Mouse (Mus musculus) myocyte (in vitro differentiated cells): ENCODE measurements around the gene Lrrc38. TPM values are rescaled to one million over a fixed set of nuclear protein-coding genes. Genes with fewer than 3 reads are reported as not detected.

ENCODE experiments used
- H3K27me3 ChIP-seq: one replicate; pipeline ENCODE4 v1.6.1; 2011; ENCODE audit not compliant: control insufficient read depth, insufficient read depth, insufficient read length
- H3K36me3 ChIP-seq: one replicate; pipeline ENCODE4 v1.6.1; 2011; ENCODE audit not compliant: control insufficient read depth, insufficient read depth
- H3K4me2 ChIP-seq: one replicate; pipeline ENCODE4 v1.6.1; 2011; ENCODE audit warnings: low read depth, control low read depth
- H3K4me3 ChIP-seq: one replicate; pipeline ENCODE4 v1.5.1; 2011; ENCODE audit warnings: mild to moderate bottlenecking, control low read depth, moderate library complexity
- H3K79me2 ChIP-seq: one replicate; pipeline ENCODE4 v1.6.1; 2011; ENCODE audit not compliant: control insufficient read depth, insufficient read depth
- H3ac ChIP-seq: one replicate; pipeline ENCODE4 v1.6.1; 2011; ENCODE audit not compliant: control insufficient read depth, insufficient read length
- CEBPB ChIP-seq: IDR thresholded peaks from 2 replicates; pipeline ENCODE4 v1.6.1; 2011; ENCODE audit warnings: mild to moderate bottlenecking, moderate library complexity; ENCODE audit not compliant: poor library complexity, insufficient read depth, severe bottlenecking
- E2F4 ChIP-seq: IDR thresholded peaks from one replicate; pipeline ENCODE4 v1.6.1; 2011; ENCODE audit warnings: mild to moderate bottlenecking, control low read depth, moderate library complexity; ENCODE audit not compliant: insufficient read depth
- MAX ChIP-seq: IDR thresholded peaks from one replicate; pipeline ENCODE4 v1.6.1; 2011; ENCODE audit warnings: low read depth, mild to moderate bottlenecking, control low read depth
- MYOD1 ChIP-seq, 3 experiments: IDR thresholded peaks; one replicate each; pipeline ENCODE4 v1.6.1; 2011; ENCODE audit warnings: control low read depth in 2 of 3, low read depth in 2 of 3, mild to moderate bottlenecking in 2 of 3, moderate library complexity in 1 of 3; ENCODE audit not compliant: insufficient read length in 2 of 3, control insufficient read depth in 1 of 3
- MYOG ChIP-seq, 3 experiments: IDR thresholded peaks; one replicate each; pipeline ENCODE4 v1.6.1; 2011; ENCODE audit warnings: control low read depth in 2 of 3, low read depth in 2 of 3, mild to moderate bottlenecking in 2 of 3; ENCODE audit not compliant: insufficient read length in 2 of 3, control insufficient read depth in 1 of 3, insufficient read depth in 1 of 3
- POLR2A ChIP-seq: IDR thresholded peaks from one replicate; pipeline ENCODE4 v1.6.1; 2011; ENCODE audit warnings: low read depth, mild to moderate bottlenecking, control low read depth, moderate library complexity; ENCODE audit not compliant: insufficient read length
- POLR2AphosphoS2 ChIP-seq: IDR thresholded peaks from one replicate; pipeline ENCODE4 v1.6.1; 2011; ENCODE audit warnings: low read depth, control low read depth; ENCODE audit not compliant: insufficient read length
- REST ChIP-seq: IDR thresholded peaks from one replicate; pipeline ENCODE4 v1.6.1; 2011; ENCODE audit warnings: mild to moderate bottlenecking, control low read depth, moderate library complexity; ENCODE audit not compliant: insufficient read depth, insufficient read length
- SRF ChIP-seq: IDR thresholded peaks from one replicate; pipeline ENCODE4 v1.6.1; 2011; ENCODE audit warnings: low read depth; ENCODE audit not compliant: control insufficient read depth, insufficient read length
- TCF12 ChIP-seq: IDR thresholded peaks from one replicate; pipeline ENCODE4 v1.6.1; 2011; ENCODE audit warnings: mild to moderate bottlenecking, control low read depth; ENCODE audit not compliant: poor library complexity, insufficient read depth, severe bottlenecking
- TCF3 ChIP-seq: IDR thresholded peaks from one replicate; pipeline ENCODE4 v1.6.1; 2011; ENCODE audit warnings: low read depth, control low read depth; ENCODE audit not compliant: insufficient read length
- USF1 ChIP-seq: IDR thresholded peaks from one replicate; pipeline ENCODE4 v1.6.1; 2011; ENCODE audit warnings: low read depth, mild to moderate bottlenecking, control low read depth, moderate library complexity
- polyA plus RNA-seq: library from polyadenylated mRNA; unstranded; fragments of >200 nt; fragmentation: generic; extraction: Trizol; gene quantifications from one replicate; pipeline ENCODE4 v1.2.1, GENCODE M21; 2012; ENCODE audit warnings: missing spikeins

Gene Lrrc38
- polyA plus RNA-seq, 1 experiment, result not detected

DNA sequence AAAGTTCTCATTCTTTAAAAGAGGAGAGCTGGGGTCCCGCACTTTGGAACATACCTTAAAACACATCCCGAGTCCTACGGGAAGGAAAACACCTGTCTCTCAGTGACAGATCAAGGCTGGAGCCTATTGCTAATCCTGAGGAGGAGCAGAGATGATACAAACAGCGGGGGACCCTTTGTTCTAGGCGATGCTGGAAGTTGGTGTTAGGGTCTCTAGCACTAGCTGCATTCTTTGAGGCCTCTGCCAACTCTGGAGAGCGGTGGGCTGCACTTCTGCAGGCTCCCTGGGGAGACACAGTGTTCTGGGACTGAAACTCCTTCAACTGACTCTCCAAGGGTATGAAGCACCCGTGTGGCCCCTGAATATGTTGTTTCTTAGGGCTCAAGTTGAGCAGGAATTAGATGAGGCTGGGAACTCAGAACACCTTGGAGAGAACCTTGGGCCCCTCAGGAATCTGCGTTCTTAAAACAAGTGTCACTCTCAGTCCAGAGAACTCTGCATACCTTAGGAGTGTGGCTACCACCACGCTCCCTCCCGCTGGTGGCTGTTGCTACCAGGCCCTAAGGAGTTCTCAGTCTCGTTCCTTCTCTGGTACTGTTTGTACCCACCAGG, 47.2 kb upstream of the Lrrc38 start:
- H3K27me3 ChIP-seq, result no peaks in the 10 kb centered on the region
- peaks cover 15% of the 10 kb centered on the region for H3K79me2 ChIP-seq
- TF ChIP-seq REST (no peak), TCF12 (no peak), POLR2A (no peak), E2F4 (no peak), MYOD1 (IDR thresholded peaks at IDR 0.05; ENCODE audit: control insufficient read depth in 1 of 3, insufficient read length in 2 of 3, low read depth in 2 of 3) (no peak), MAX (no peak), TCF3 (no peak), MYOG (IDR thresholded peaks at IDR 0.05; ENCODE audit: control insufficient read depth in 1 of 3, insufficient read depth in 1 of 3, insufficient read length in 2 of 3, low read depth in 2 of 3) (no peak), USF1 (no peak), SRF (no peak), CEBPB (no peak), POLR2AphosphoS2 (no peak)
- no peak overlapping the region for H3ac ChIP-seq
- no peak overlapping the region for H3K4me3 ChIP-seq
- H3K36me3 ChIP-seq, result no peaks in the 10 kb centered on the region
- no peak overlapping the region for H3K4me2 ChIP-seq

- TF ChIP-seq POLR2A, result no peak
- no peak for TF ChIP-seq TCF12
- no peak for TF ChIP-seq SRF
- no peak for TF ChIP-seq E2F4
- TF ChIP-seq TCF3, result no peak
- no peak for TF ChIP-seq USF1
- no peak for TF ChIP-seq MYOG (IDR thresholded peaks at IDR 0.05; ENCODE audit: control insufficient read depth in 1 of 3, insufficient read depth in 1 of 3, insufficient read length in 2 of 3, low read depth in 2 of 3)
- no peak for TF ChIP-seq MYOD1 (IDR thresholded peaks at IDR 0.05; ENCODE audit: control insufficient read depth in 1 of 3, insufficient read length in 2 of 3, low read depth in 2 of 3)
- TF ChIP-seq MAX, result no peak
- no peak for TF ChIP-seq REST
- no peak for TF ChIP-seq POLR2AphosphoS2
- no peak for TF ChIP-seq CEBPB
- no peak overlapping the region for H3K4me2 ChIP-seq
- no peak overlapping the region for H3K4me3 ChIP-seq
- H3ac ChIP-seq, result no peak overlapping the region
- no peaks in the 10 kb centered on the region for H3K27me3 ChIP-seq
- H3K36me3 ChIP-seq, result no peaks in the 10 kb centered on the region
- no peaks in the 10 kb centered on the region for H3K79me2 ChIP-seq
Measured at GRCm38 (mm10) chr4:143305031-143305430, 44.5 kb upstream of the Lrrc38 start.

- Histone ChIP-seq H3K79me2 (no peaks in the 10 kb centered on the region), H3ac (no peak overlapping the region), H3K4me3 (no peak overlapping the region), H3K27me3 (no peaks in the 10 kb centered on the region), H3K36me3 (no peaks in the 10 kb centered on the region), H3K4me2 (no peak overlapping the region)
- TF ChIP-seq CEBPB (no peak), SRF (no peak), TCF3 (no peak), USF1 (no peak), MYOD1 (IDR thresholded peaks at IDR 0.05; ENCODE audit: control insufficient read depth in 1 of 3, insufficient read length in 2 of 3, low read depth in 2 of 3) (no peak), POLR2A (no peak), MAX (no peak), TCF12 (no peak), REST (no peak), E2F4 (no peak), MYOG (IDR thresholded peaks at IDR 0.05; ENCODE audit: control insufficient read depth in 1 of 3, insufficient read depth in 1 of 3, insufficient read length in 2 of 3, low read depth in 2 of 3) (no peak)
Measured at GRCm38 (mm10) chr4:143305987-143306772, 43.4 kb upstream of the Lrrc38 start.

- Histone ChIP-seq H3K4me2 (no peak overlapping the region), H3K4me3 (no peak overlapping the region), H3K79me2 (no peaks in the 10 kb centered on the region), H3K36me3 (no peaks in the 10 kb centered on the region), H3ac (no peak overlapping the region), H3K27me3 (no peaks in the 10 kb centered on the region)
- no peak for TF ChIP-seq CEBPB
- no peak for TF ChIP-seq TCF3
- TF ChIP-seq E2F4, result no peak
- no peak for TF ChIP-seq SRF
- TF ChIP-seq USF1, result no peak
- TF ChIP-seq MYOD1 (IDR thresholded peaks at IDR 0.05; ENCODE audit: control insufficient read depth in 1 of 3, insufficient read length in 2 of 3, low read depth in 2 of 3), result no peak
- TF ChIP-seq MYOG (IDR thresholded peaks at IDR 0.05; ENCODE audit: control insufficient read depth in 1 of 3, insufficient read depth in 1 of 3, insufficient read length in 2 of 3, low read depth in 2 of 3), result no peak
- no peak for TF ChIP-seq POLR2AphosphoS2
- no peak for TF ChIP-seq POLR2A
- TF ChIP-seq REST, result no peak
- TF ChIP-seq MAX, result no peak
Measured at GRCm38 (mm10) chr4:143311341-143311740, 38.2 kb upstream of the Lrrc38 start.

GRCm38 (mm10) chr4:143313299-143313698, 36.3 kb upstream of the Lrrc38 start:
- no peaks in the 10 kb centered on the region for H3K36me3 ChIP-seq
- no peak for TF ChIP-seq MAX
- no peak for TF ChIP-seq CEBPB
- no peak for TF ChIP-seq TCF12
- no peak for TF ChIP-seq TCF3
- TF ChIP-seq MYOD1 (IDR thresholded peaks at IDR 0.05; ENCODE audit: control insufficient read depth in 1 of 3, insufficient read length in 2 of 3, low read depth in 2 of 3), result no peak
- no peak for TF ChIP-seq SRF
- no peaks in the 10 kb centered on the region for H3K79me2 ChIP-seq
- no peak overlapping the region for H3ac ChIP-seq
- no peak overlapping the region for H3K4me2 ChIP-seq
- H3K4me3 ChIP-seq, result no peak overlapping the region
- no peaks in the 10 kb centered on the region for H3K27me3 ChIP-seq
